Mouse (Mus musculus): Measurements from ENCODE around the gene Gcnt4. TPM values are rescaled to one million over a fixed set of nuclear protein-coding genes. Genes with fewer than 3 reads are reported as not detected.

Gcnt4 gene
- polyA plus RNA-seq, 1 experiment from 2014 or later = 0.08 TPM

DNA sequence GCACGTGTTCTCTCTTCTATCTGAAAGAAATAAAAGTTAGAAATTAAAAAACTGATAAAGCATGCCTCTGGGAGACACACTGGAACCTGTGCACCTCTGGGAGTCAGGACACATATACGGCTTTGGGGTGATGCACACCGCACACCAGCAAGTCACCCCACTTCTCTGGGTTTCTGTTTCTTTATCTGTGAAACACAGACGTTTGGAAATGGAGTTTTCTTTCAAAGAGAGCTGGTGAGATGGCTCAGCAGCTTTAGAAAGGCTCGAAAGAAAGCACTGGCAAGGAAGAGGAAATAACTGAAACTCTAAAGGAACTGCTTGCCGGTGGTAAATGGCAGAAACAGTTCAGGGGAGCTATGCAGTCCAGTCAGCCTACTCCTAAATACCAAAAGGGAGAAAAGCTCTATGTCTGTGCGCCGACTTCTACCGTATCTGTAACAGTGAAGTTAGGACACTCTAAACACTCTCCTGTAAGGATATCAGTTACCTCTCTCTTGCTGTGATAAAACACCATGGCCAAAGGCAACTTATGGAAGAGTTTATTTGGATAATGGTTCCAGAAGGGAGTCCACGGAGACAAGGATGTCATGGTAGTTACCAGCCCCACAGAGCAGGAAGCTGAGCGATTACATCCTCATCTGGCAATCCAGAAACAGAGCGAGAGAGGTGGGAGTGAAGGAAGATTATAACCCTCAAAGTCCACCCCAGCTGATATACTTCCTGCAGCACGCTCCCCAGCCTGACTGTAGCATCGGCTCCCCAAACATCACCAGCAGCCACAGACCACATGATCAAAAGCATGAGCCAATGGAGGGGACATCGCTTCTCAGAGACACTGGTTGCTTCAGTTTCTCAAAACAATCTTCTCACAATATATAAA, 42.0 kb downstream of the Gcnt4 start:
- Histone ChIP-seq H3K27me3 (ENCODE audit: control insufficient read depth, insufficient read depth, low read length) (no peaks in the 10 kb centered on the region), H3K4me1 (replicated peaks; ENCODE audit: control insufficient read depth, insufficient read depth, low read length) (no peaks in the 10 kb centered on the region), H3K36me3 (replicated peaks; ENCODE audit: control insufficient read depth, insufficient read depth) (no peaks in the 10 kb centered on the region), H3K9me3 (ENCODE audit: control insufficient read depth, low read length) (no peaks in the 10 kb centered on the region), H3K4me2 (replicated peaks) (no peak overlapping the region), H3K27ac (no peak overlapping the region), H3K9ac (no peak overlapping the region), H3K4me3 (replicated peaks; ENCODE audit: low read length) (no peak overlapping the region)
- DNase-seq (ENCODE audit: low spot score) (no peak), ATAC-seq (ENCODE audit: low FRiP score) (no peak)
- WGBS = 82% methylated on average over 15 of the region's 15 CpGs

DNA sequence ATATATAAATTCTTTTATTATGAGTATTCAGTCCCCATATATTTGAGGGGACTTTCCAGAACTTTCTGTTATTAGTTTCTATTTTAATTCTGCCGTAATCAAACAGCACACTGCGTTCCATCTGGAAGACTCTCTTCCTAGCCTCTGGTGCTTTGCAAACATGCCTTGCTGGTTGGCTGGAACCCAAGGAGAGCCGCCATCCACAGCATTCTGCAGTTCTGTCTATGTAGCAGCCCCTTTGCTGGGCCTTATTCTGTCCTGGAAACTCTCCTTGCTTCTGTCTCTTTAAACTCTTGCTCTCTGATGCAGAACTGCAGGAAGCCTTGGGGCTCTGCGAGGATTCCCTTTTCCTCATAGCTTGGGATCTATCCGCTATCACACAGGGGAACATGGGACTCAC, 42.6 kb downstream of the Gcnt4 start:
- no peak for DNase-seq (ENCODE audit: low spot score)
- WGBS = 86% methylated on average over 5 of the region's 5 CpGs

DNA sequence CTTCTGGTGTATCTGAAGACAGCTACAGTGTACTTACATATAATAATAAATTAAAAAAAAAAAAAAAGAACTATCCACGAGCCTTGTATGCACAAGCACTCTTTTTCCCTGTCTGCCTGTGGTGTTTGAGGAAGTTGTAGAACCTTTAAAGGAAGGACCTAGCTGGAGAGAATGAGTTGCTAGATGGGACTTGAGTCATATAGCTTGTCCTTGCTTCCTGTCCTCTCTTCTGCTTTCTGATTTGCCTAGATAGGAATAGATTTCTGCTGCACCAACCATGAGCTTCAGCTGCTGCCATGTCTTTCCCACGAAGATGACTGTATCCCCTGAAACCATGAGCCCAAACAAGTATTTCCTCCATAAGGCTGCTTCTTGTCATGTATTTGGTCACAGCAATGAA, 43.3 kb downstream of the Gcnt4 start:
- Histone ChIP-seq H3K4me1 (replicated peaks; ENCODE audit: control insufficient read depth, insufficient read depth, low read length) (no peaks in the 10 kb centered on the region), H3K9me3 (ENCODE audit: control insufficient read depth, low read length) (no peaks in the 10 kb centered on the region), H3K27me3 (ENCODE audit: control insufficient read depth, insufficient read depth, low read length) (no peaks in the 10 kb centered on the region), H3K4me3 (replicated peaks; ENCODE audit: low read length) (no peak overlapping the region), H3K27ac (no peak overlapping the region), H3K9ac (no peak overlapping the region), H3K4me2 (replicated peaks) (no peak overlapping the region), H3K36me3 (replicated peaks; ENCODE audit: control insufficient read depth, insufficient read depth) (no peaks in the 10 kb centered on the region)
- ATAC-seq (ENCODE audit: low FRiP score) (no peak), DNase-seq (ENCODE audit: low spot score) (no peak)
- WGBS = 69% methylated on average over 2 of the region's 2 CpGs

More for the DNA sequence above, 42.6 kb downstream of the Gcnt4 start:
- no peak overlapping the region for H3K4me2 ChIP-seq (replicated peaks)
- no peaks in the 10 kb centered on the region for H3K27me3 ChIP-seq (ENCODE audit: control insufficient read depth, insufficient read depth, low read length)
- H3K36me3 ChIP-seq (replicated peaks; ENCODE audit: control insufficient read depth, insufficient read depth) = no peaks in the 10 kb centered on the region
- H3K4me1 ChIP-seq (replicated peaks; ENCODE audit: control insufficient read depth, insufficient read depth, low read length) = no peaks in the 10 kb centered on the region
- no peak for ATAC-seq (ENCODE audit: low FRiP score)
- no peak overlapping the region for H3K4me3 ChIP-seq (replicated peaks; ENCODE audit: low read length)
- H3K9ac ChIP-seq = no peak overlapping the region
- no peaks in the 10 kb centered on the region for H3K9me3 ChIP-seq (ENCODE audit: control insufficient read depth, low read length)
- H3K27ac ChIP-seq = no peak overlapping the region

DNA sequence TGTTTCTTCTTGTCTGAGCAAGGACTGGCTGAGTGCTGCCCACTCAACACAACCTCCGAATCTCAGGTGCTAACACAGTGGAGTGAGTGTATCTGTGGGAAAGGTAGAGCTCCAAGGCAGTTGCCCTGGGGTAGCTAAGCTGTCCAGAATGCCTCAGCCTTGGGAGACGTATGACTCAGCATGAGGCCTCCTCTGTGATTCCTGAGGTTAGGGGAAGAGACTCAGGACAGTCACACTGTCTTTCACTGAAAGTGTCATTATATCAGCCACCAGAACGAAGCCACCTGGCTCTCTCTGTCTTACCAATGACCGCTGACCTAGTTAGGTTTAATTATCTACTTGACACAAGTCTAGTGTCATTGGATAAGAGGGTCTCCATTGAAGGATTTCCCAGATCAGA, 46.6 kb downstream of the Gcnt4 start:
- Histone ChIP-seq H3K36me3 (replicated peaks; ENCODE audit: control insufficient read depth, insufficient read depth) (no peaks in the 10 kb centered on the region), H3K4me1 (replicated peaks; ENCODE audit: control insufficient read depth, insufficient read depth, low read length) (no peaks in the 10 kb centered on the region), H3K4me2 (replicated peaks) (no peak overlapping the region), H3K27me3 (ENCODE audit: control insufficient read depth, insufficient read depth, low read length) (no peaks in the 10 kb centered on the region), H3K9ac (no peak overlapping the region), H3K4me3 (replicated peaks; ENCODE audit: low read length) (no peak overlapping the region), H3K9me3 (ENCODE audit: control insufficient read depth, low read length) (no peaks in the 10 kb centered on the region), H3K27ac (no peak overlapping the region)
- DNase-seq (ENCODE audit: low spot score) (no peak), ATAC-seq (ENCODE audit: low FRiP score) (no peak)
- WGBS = 77% methylated on average over 4 of the region's 4 CpGs

DNA sequence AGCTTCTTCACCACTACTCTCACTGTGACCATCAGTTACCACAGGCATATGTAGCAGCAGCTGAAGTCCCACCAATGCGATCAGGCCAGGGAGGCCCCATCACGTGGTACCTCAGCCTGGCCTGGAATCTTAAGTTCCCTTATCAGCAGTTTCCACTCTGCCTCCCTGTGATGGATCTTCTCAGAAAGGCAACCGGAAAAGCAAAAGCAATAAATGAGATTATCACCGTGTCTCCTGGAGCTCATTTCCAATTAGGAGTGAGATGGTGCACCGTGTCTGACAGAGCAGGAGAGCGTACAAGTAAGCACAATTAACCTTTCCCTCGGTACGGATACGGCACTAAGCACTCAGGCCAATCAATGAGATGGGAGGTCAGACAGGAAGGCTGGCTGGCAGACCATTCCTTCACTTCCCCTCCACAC, 47.4 kb downstream of the Gcnt4 start:
- H3K27ac ChIP-seq = no peak overlapping the region
- H3K9me3 ChIP-seq (ENCODE audit: control insufficient read depth, low read length) = no peaks in the 10 kb centered on the region
- no peaks in the 10 kb centered on the region for H3K4me1 ChIP-seq (replicated peaks; ENCODE audit: control insufficient read depth, insufficient read depth, low read length)
- no peak for DNase-seq (ENCODE audit: low spot score)
- H3K9ac ChIP-seq = no peak overlapping the region
- peak; percentile 48; the same call in 1 of the 2 replicates for ATAC-seq (ENCODE audit: low FRiP score)
- 70% methylated on average over 9 of the region's 9 CpGs for WGBS
- H3K36me3 ChIP-seq (replicated peaks; ENCODE audit: control insufficient read depth, insufficient read depth) = no peaks in the 10 kb centered on the region
- H3K4me3 ChIP-seq (replicated peaks; ENCODE audit: low read length) = no peak overlapping the region
- H3K27me3 ChIP-seq (ENCODE audit: control insufficient read depth, insufficient read depth, low read length) = no peaks in the 10 kb centered on the region
- H3K4me2 ChIP-seq (replicated peaks) = no peak overlapping the region

DNA sequence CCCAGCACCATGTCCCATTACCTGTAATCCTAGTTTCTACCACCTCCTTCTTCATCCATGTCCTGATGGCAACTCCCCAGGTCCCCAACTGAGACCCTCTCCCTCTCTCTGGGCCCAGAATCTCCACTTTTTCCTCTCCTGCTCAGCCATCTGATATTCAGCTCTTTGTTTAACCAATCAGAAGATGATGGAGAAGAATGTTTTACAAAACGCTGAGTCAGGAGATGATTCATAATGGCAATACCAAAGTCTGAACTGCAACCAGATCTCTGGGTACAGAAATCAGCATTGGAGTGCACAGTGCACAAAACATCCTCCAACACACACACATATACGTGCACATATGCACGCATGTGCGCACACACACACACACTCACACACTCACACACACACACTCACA, 48.8 kb downstream of the Gcnt4 start:
- DNase-seq (ENCODE audit: low spot score) = no peak
- Histone ChIP-seq H3K36me3 (replicated peaks; ENCODE audit: control insufficient read depth, insufficient read depth) (no peaks in the 10 kb centered on the region), H3K4me1 (replicated peaks; ENCODE audit: control insufficient read depth, insufficient read depth, low read length) (no peaks in the 10 kb centered on the region), H3K27me3 (ENCODE audit: control insufficient read depth, insufficient read depth, low read length) (no peaks in the 10 kb centered on the region), H3K4me2 (replicated peaks) (no peak overlapping the region), H3K4me3 (replicated peaks; ENCODE audit: low read length) (no peak overlapping the region), H3K9me3 (ENCODE audit: control insufficient read depth, low read length) (no peaks in the 10 kb centered on the region), H3K9ac (no peak overlapping the region), H3K27ac (no peak overlapping the region)
- 92% methylated on average over 4 of the region's 4 CpGs for WGBS
- ATAC-seq (ENCODE audit: low FRiP score) = no peak

DNA sequence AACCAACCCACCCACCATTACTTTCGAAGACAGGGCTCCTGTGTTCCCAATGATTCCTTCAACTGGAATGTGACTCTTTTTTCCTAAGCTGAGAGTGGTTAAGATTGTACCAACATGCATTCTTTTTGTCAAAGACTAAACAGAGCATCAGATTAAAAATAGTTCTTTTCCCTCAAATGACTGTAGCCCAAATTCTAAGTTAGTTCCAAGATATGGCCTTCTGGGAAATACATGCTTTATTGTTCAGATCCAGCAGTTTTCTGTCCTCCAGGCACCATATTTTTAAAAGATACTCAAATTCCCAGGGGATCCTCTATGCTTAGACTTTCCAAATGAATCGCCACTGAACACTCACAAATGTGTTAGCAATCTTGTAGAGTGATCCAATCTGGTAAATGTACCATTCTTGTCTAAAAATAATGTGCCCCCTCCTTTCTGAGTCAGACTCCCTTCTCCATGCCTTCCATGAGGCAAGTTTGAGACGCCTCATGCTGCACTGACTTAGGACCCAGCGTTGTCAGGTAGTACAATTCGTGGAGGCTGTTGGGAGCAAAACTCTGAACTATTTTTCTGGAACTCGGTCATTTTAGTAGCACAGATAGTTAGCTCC, 52.6 kb downstream of the Gcnt4 start:
- Histone ChIP-seq H3K4me1 (replicated peaks; ENCODE audit: control insufficient read depth, insufficient read depth, low read length) (no peaks in the 10 kb centered on the region), H3K27me3 (ENCODE audit: control insufficient read depth, insufficient read depth, low read length) (no peaks in the 10 kb centered on the region), H3K9ac (no peak overlapping the region), H3K36me3 (replicated peaks; ENCODE audit: control insufficient read depth, insufficient read depth) (no peaks in the 10 kb centered on the region), H3K27ac (no peak overlapping the region), H3K4me3 (replicated peaks; ENCODE audit: low read length) (no peak overlapping the region), H3K9me3 (ENCODE audit: control insufficient read depth, low read length) (no peaks in the 10 kb centered on the region), H3K4me2 (replicated peaks) (no peak overlapping the region)
- no peak for DNase-seq (ENCODE audit: low spot score)
- WGBS = 91% methylated on average over 6 of the region's 6 CpGs
- ATAC-seq (ENCODE audit: low FRiP score) = no peak

DNA sequence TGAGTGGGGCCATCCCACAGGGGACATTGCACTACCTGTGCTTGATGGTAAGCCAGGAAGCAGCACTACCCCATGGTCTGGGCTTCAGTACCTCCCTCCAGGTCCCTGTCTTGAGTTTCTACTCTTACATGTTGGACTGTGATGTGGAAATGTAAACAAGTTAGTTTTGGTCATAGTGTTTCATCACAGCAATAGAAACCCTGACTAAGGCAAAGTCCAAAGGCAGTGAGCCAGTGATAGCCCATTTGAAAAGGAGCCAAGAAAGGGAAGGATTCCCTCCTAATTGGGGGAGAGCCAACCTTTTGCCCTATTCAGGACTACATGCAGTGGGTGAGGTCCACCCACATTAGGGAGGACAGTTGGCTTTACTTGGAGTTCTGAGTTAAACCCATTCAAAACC, 56.1 kb downstream of the Gcnt4 start:
- no peaks in the 10 kb centered on the region for H3K27me3 ChIP-seq (ENCODE audit: control insufficient read depth, insufficient read depth, low read length)
- H3K9ac ChIP-seq = no peak overlapping the region
- no peak for ATAC-seq (ENCODE audit: low FRiP score)
- no peak overlapping the region for H3K4me3 ChIP-seq (replicated peaks; ENCODE audit: low read length)
- H3K4me2 ChIP-seq (replicated peaks) = no peak overlapping the region
- no peak overlapping the region for H3K27ac ChIP-seq
- H3K36me3 ChIP-seq (replicated peaks; ENCODE audit: control insufficient read depth, insufficient read depth) = no peaks in the 10 kb centered on the region
- no peak for DNase-seq (ENCODE audit: low spot score)
- no peaks in the 10 kb centered on the region for H3K9me3 ChIP-seq (ENCODE audit: control insufficient read depth, low read length)
- H3K4me1 ChIP-seq (replicated peaks; ENCODE audit: control insufficient read depth, insufficient read depth, low read length) = no peaks in the 10 kb centered on the region; the same call in 1 of the 2 replicates

DNA sequence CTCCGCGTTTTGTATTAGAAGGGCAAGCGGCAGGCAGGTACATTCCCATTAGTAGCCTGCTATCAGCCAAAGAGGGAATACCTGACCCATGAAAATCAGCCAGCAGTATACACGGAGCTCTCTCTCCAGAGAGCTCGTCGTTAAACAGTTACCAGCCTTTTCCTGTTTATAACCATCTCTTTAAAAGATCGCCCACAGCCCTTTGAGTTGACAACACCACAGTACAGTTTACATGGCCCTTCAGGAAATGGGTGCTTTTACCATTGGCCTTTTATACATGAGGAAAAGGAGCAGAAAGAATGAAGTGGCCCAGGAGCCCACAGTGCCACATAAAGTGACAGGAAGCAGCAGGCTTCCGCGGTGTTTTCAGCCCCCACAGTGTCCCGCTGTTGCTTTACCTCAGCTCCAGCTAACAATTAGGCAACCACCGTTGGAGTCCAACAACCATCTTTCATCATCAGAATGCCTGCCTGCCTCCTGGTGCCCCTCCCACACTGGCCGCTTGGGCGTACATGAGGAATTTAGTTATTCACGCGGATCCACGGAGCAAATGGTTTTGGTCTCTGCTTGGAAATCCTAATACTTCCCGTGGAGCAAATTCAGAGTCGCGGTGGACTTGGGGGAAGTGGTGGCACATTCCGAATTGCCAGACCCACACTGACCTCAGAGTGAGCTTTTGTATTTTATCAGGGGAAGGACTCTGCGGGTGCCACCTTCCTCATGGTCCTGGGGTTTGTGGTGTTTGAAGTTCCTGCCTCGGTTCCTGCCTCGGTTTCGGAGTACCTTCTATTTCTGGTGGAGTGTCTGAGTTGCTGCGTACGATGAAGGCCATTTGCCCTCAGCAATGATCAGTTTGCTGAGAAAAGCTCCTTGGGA, 59.0 kb downstream of the Gcnt4 start:
- ATAC-seq (ENCODE audit: low FRiP score) (no peak), DNase-seq (ENCODE audit: low spot score) (no peak)
- H3K36me3 ChIP-seq (replicated peaks; ENCODE audit: control insufficient read depth, insufficient read depth) = no peaks in the 10 kb centered on the region
- no peak overlapping the region for H3K4me3 ChIP-seq (replicated peaks; ENCODE audit: low read length)
- no peaks in the 10 kb centered on the region for H3K27me3 ChIP-seq (ENCODE audit: control insufficient read depth, insufficient read depth, low read length)
- no peaks in the 10 kb centered on the region for H3K9me3 ChIP-seq (ENCODE audit: control insufficient read depth, low read length)
- no peak overlapping the region for H3K9ac ChIP-seq
- no peak overlapping the region for H3K27ac ChIP-seq
- WGBS = 55% methylated on average over 26 of the region's 26 CpGs
- H3K4me1 ChIP-seq (replicated peaks; ENCODE audit: control insufficient read depth, insufficient read depth, low read length) = no peaks in the 10 kb centered on the region; the same call in 1 of the 2 replicates
- H3K4me2 ChIP-seq (replicated peaks) = no peak overlapping the region
